ENCODE assay signal across 8 mouse cellular contexts in the genomic region with DNA sequence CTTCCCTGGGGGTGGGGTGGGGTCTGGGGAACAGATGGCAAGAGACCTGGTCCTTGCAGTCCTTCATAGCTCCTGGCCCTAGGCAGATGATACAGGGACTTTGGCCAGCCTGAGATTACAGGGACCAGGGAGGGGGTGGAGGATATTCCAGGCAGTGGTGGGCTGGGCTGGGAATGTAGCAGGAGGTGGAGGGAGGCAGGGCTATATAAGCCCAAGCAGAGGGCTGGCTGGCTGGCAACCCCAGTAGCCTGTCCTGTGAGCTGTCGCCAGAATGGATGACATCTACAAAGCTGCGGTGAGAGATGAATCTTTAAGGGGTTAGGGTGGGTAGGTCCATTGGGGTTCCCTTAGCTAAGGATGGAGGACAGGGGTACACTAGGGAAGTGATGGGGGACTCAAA. TPM values are rescaled to one million over a fixed set of nuclear protein-coding genes. Genes with fewer than 3 reads are reported as not detected.
A peak's percentile ranks its signal among the peaks of the same experiment; 100 is the strongest.
DNase-seq lines count a peak whose midpoint lies in the region; ATAC-seq and TF ChIP-seq lines count a peak whose summit lies in the region.
"Had no signal": no experiment of that assay in that cellular context is flagged by ENCODE, and none has a peak within 500 bp of the region (broad histone marks: within the 10 kb centered on the region; RNA-seq: fewer than 3 reads in every experiment).

TSS of gene Tnnc1 (plus strand) at position 229 of the 400 bp plus-strand sequence.

- peak within 1 kb of the TSS; percentile 98 for H3K9ac ChIP-seq in intestine, embryonic 16.5 days (ENCODE audit: low read depth, low read length)
- H3K9ac ChIP-seq in neural tube, embryonic 14.5 days (replicated peaks; ENCODE audit: low read depth, low read length) = peak within 1 kb of the TSS; percentile 88

- no peak for TF ChIP-seq CTCF in thymus, adult 2 months (IDR thresholded peaks at IDR 0.05; ENCODE audit: borderline replicate concordance, control insufficient read depth, extremely low read depth, insufficient read depth, low read length, poor library complexity)

- H3K27ac ChIP-seq in thymus, adult 2 months (ENCODE audit: control insufficient read depth, insufficient read depth, low read length) = no peak within 1 kb of the TSS
- H3K27ac ChIP-seq in intestine, embryonic 16.5 days (ENCODE audit: low read length) = no peak within 1 kb of the TSS
- peak within 1 kb of the TSS; percentile 93 for H3K27ac ChIP-seq in neural tube, embryonic 14.5 days (ENCODE audit: low read depth, low read length)

- H3K27me3 ChIP-seq in thymus, adult 2 months (ENCODE audit: control insufficient read depth, insufficient read depth, low read length) = no peaks in the 10 kb centered on the region
- H3K27me3 ChIP-seq in intestine, embryonic 16.5 days (replicated peaks; ENCODE audit: control insufficient read depth, insufficient read depth, low read length) = no peaks in the 10 kb centered on the region
- H3K27me3 ChIP-seq in neural tube, embryonic 14.5 days (ENCODE audit: control insufficient read depth, insufficient read depth, low read length) = no peaks in the 10 kb centered on the region

- intact Hi-C loops in gastrocnemius, postnatal 36 days (cut with DNase I) = no loop called here

- peak within 1 kb of the TSS; percentile 85 for H3K4me2 ChIP-seq in intestine, embryonic 16.5 days (ENCODE audit: low read depth, low read length)
- H3K4me2 ChIP-seq in neural tube, embryonic 14.5 days (ENCODE audit: low read depth, low read length) = peak within 1 kb of the TSS; percentile 98

- no peak for ATAC-seq in intestine, embryonic 16.5 days
- no peak for ATAC-seq in neural tube, embryonic 14.5 days (ENCODE audit: low read depth)

- no peak for DNase-seq in thymus, adult 2 months
- no peak for DNase-seq in thymus, postnatal 36 days
- DNase-seq in gastrocnemius, postnatal 36 days = no peak
- no peak for DNase-seq in thymus, postnatal 25 days
- DNase-seq in spleen, adult 18-20 months = no peak

- 91% methylated on average over 2 of the region's 2 CpGs for WGBS in thymus, adult 2 months
- WGBS in intestine, embryonic 16.5 days = 70% methylated on average over 2 of the region's 2 CpGs
- WGBS in neural tube, embryonic 14.5 days = 69% methylated on average over 2 of the region's 2 CpGs

- peaks cover 16% of the 10 kb centered on the region for H3K4me1 ChIP-seq in thymus, adult 2 months (replicated peaks; ENCODE audit: control insufficient read depth, insufficient read depth, low read length)
- H3K4me1 ChIP-seq in intestine, embryonic 16.5 days (ENCODE audit: control insufficient read depth, insufficient read depth, low read length) = peaks cover 13% of the 10 kb centered on the region
- H3K4me1 ChIP-seq in neural tube, embryonic 14.5 days (ENCODE audit: control insufficient read depth, insufficient read depth, low read length) = peaks cover 18% of the 10 kb centered on the region; the same call in 1 of the 2 replicates

- H3K36me3 ChIP-seq in thymus, adult 2 months (ENCODE audit: control insufficient read depth, insufficient read depth, low read length) = peaks cover 9% of the 10 kb centered on the region
- H3K36me3 ChIP-seq in intestine, embryonic 16.5 days (ENCODE audit: control insufficient read depth, insufficient read depth, low read length) = peaks cover 3% of the 10 kb centered on the region
- H3K36me3 ChIP-seq in neural tube, embryonic 14.5 days (ENCODE audit: control insufficient read depth, insufficient read depth, low read length) = peaks cover 14% of the 10 kb centered on the region

- no peak within 1 kb of the TSS for H3K4me3 ChIP-seq in thymus, adult 2 months (ENCODE audit: control insufficient read depth, insufficient read depth, low read length)
- H3K4me3 ChIP-seq in intestine, embryonic 16.5 days (ENCODE audit: low read length) = peak within 1 kb of the TSS; percentile 84
- H3K4me3 ChIP-seq in neural tube, embryonic 14.5 days (ENCODE audit: low read depth, low read length) = peak within 1 kb of the TSS; percentile 75; the same call in 1 of the 2 replicates

- H3K9me3 ChIP-seq in intestine, embryonic 16.5 days (ENCODE audit: control insufficient read depth, low read length) = no peaks in the 10 kb centered on the region
- no peaks in the 10 kb centered on the region for H3K9me3 ChIP-seq in neural tube, embryonic 14.5 days (ENCODE audit: control insufficient read depth, low read length)

- TF ChIP-seq POLR2A in thymus, adult 2 months (IDR thresholded peaks at IDR 0.05; ENCODE audit: control insufficient read depth, extremely low read depth, insufficient read depth, low read length, poor library complexity) = no peak

RNA-seq across cellular contexts. Expression of gene Tnnc1, which starts in this region (rescaled TPM):
- polyA plus RNA-seq in thymus, adult 2 months (2012; rRNA removed) = 4.2 and 103 TPM in 2 replicates
- total RNA-seq in gastrocnemius, postnatal 36 days (2021) = 100 to 1,000 TPM; 121 to 774 TPM
- polyA plus RNA-seq in intestine, embryonic 16.5 days (2015; fragmentation: Nextera tagmentation; extraction: Ambion mirVana) = 3.5 and 3.7 TPM in 2 replicates
- 4.1 and 5.5 TPM in 2 replicates for polyA plus RNA-seq in neural tube, embryonic 14.5 days (2014; fragmentation: Nextera tagmentation; extraction: Ambion mirVana)
- total RNA-seq: common myeloid progenitor, adult 5-6 weeks had no signal
